Mouse (Mus musculus) forebrain, embryonic 10.5 days (tissue): ENCODE data around the gene Mmp14. TPM values are rescaled to one million over a fixed set of nuclear protein-coding genes. Genes with fewer than 3 reads are reported as not detected.
A peak's percentile ranks its signal among the peaks of the same experiment; 100 is the strongest.

Experiments used
- DNase-seq: peaks from one replicate; pipeline ENCODE4 v3.0.0-alpha.2; 2017; ENCODE audit warnings: low spot score; ENCODE audit errors: extremely low spot score
- H3K27ac ChIP-seq: fragments of 300-500 bp; sonication (generic); 2 replicates; pipeline ENCODE4 v1.5.1; 2016; ENCODE audit warnings: mild to moderate bottlenecking
- H3K27me3 ChIP-seq: fragments of 300-500 bp; sonication (generic); 2 replicates; pipeline ENCODE4 v1.6.1; 2016; ENCODE audit warnings: mild to moderate bottlenecking; ENCODE audit not compliant: poor library complexity, severe bottlenecking
- H3K36me3 ChIP-seq: fragments of 300-500 bp; sonication (generic); replicated peaks from 2 replicates; pipeline ENCODE4 v1.6.1; 2016; ENCODE audit warnings: mild to moderate bottlenecking, moderate library complexity
- H3K4me1 ChIP-seq: fragments of 300-500 bp; sonication (generic); 2 replicates; pipeline ENCODE4 v1.6.1; 2016
- H3K4me3 ChIP-seq: fragments of 300-500 bp; sonication (generic); 2 replicates; pipeline ENCODE4 v1.5.1; 2016; ENCODE audit warnings: mild to moderate bottlenecking, moderate library complexity
- H3K9me3 ChIP-seq: fragments of 300-500 bp; sonication (generic); 2 replicates; pipeline ENCODE4 v1.6.1; 2016; ENCODE audit warnings: mild to moderate bottlenecking, moderate library complexity
- WGBS: fragments of 180-500 bp; shearing (Covaris S2); methylation state at CpG from one replicate; pipeline ENCODE4 v1.1.7; 2016; 5-methylcytosine and 5-hydroxymethylcytosine counted together
- polyA plus RNA-seq: library from polyadenylated mRNA; unstranded; fragments of >200 nt; fragmentation: Nextera tagmentation; extraction: Ambion mirVana; gene quantifications from 2 replicates; pipeline ENCODE4 v1.2.1, GENCODE M21; 2016

The Mmp14 gene
- polyA plus RNA-seq, 1 experiment from 2014 or later = 52.4 TPM

DNA sequence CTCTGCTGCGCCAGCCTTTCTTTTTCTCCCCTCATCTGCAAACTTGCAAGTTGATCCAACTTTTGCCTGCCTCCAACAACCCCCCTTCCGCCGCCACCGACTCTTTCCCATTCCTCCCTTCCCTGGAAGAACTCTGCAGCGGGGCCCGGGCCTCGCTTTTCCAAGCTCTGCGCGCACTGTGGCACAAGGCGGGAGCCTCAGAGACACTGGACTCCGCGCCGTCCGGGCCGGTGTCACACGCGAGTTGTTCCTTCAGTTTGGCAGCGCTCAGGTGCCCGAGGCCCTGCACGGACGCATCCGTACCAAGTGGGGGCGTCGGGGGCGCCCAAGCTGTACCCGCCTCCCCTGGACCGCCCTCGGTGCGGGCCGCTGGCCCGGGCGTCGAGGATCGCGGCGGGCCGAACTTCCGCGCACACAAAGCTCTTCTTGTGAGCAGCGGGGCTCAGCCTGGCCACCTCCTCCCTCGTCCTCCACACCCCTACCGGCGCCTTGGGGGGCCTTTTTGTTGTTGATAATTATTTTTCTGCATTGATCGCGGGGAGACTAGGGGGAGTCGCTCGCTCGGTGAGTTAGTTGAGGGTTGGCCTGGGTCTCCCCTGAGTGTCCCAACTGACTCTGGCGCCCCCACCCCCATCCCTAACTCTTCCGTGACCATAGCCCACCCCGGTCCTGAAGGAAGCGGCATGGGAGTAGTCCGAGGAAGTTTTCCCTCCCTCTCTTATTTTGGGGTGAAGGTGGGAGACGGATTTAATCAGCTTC is 845 bp downstream of the Mmp14 start:
- Histone ChIP-seq H3K27ac (peak overlapping the region; percentile 96), H3K4me3 (peak overlapping the region; percentile 75), H3K9me3 (no peaks in the 10 kb centered on the region), H3K4me1 (peaks cover 62% of the 10 kb centered on the region), H3K36me3 (peaks cover 48% of the 10 kb centered on the region), H3K27me3 (peaks cover 28% of the 10 kb centered on the region)
- 4% methylated on average over 54 of the region's 54 CpGs for WGBS
- DNase-seq = peak; percentile 60

DNA sequence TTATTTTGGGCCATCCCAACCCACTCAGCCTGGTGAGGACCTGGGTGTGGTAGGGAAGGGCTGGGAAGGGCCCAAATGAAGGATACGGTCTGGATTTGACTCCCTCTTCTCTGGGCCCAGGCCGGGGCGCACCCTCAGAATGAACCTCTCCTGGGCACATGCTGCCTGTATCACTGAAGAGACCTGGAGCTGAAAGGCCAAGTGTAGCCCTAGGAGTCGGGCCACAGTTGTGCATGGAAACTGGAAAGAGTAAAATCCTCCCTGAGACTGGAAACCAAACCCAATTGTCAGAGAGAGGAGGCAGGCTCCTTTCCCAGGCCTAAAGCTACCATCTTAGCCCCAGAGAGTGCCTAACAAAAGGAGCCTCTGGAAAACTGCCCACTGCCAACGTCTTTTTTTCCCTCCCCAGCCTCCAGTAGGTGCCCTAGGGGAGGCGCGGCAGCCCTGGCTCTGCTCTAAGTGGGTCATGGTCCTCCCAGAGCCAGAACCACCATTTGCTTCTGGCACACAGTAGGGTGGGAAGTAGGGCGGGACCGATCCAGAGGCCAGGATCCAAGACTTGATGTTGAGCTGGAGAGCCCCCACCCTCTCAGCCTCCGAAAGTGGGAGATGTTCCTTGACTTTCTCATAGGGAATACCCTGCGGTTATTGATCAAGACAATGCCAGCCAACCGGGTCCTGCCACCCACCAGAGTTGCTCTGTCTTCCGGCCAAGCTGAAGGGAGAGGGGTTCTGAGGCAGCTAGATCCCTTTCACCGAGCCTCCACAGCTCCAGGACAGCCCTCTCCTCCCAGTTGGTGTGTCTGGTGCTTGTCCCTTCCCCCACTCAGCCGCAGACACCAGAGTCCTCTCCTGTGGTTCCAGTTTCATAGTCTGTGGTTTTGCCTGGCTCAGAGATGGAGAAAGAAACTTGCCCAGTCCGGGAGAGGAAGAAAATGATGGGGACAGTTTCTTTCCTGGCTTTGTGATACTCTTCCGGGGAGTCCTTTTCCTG is 1.7 kb downstream of the Mmp14 start:
- Histone ChIP-seq H3K4me1 (peaks cover 56% of the 10 kb centered on the region), H3K27me3 (peaks cover 28% of the 10 kb centered on the region), H3K4me3 (peak overlapping the region; percentile 75), H3K27ac (peak overlapping the region; percentile 96), H3K9me3 (no peaks in the 10 kb centered on the region), H3K36me3 (peaks cover 56% of the 10 kb centered on the region)
- no peak for DNase-seq
- WGBS = 43% methylated on average over 17 of the region's 17 CpGs

DNA sequence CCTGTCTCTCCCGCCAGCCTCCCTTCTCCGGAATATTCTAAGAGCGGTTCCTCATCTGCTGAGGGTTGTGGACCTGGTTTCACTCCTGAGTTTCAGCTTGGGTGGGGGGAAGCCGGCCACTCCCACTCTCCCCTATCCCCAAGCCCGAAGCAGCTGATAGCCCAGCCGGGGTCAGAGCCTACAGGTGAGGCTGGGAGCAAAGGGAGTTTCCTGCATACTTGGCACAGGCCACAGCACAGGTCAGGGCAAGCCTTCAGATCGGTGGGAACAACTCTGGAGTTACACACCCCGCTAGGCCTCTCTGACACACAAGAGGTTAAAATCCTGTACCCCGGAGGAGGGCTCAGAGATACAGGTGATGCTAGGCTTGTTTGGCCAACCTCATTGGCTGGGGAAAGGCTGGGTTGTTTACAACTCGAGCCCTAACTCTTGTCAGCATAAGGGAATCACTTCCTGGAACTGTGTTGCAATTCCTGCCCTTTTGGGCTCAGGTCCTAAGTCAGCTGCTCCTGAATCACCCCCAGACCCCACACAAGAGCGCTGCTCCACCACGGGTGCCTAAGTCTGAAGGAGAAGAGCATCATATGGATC is 2.6 kb downstream of the Mmp14 start:
- Histone ChIP-seq H3K27ac (peak overlapping the region; percentile 96), H3K27me3 (peaks cover 28% of the 10 kb centered on the region), H3K4me1 (peaks cover 57% of the 10 kb centered on the region), H3K9me3 (no peaks in the 10 kb centered on the region), H3K4me3 (peak overlapping the region; percentile 75), H3K36me3 (peaks cover 56% of the 10 kb centered on the region)
- no peak for DNase-seq
- WGBS = 68% methylated on average over 12 of the region's 12 CpGs

DNA sequence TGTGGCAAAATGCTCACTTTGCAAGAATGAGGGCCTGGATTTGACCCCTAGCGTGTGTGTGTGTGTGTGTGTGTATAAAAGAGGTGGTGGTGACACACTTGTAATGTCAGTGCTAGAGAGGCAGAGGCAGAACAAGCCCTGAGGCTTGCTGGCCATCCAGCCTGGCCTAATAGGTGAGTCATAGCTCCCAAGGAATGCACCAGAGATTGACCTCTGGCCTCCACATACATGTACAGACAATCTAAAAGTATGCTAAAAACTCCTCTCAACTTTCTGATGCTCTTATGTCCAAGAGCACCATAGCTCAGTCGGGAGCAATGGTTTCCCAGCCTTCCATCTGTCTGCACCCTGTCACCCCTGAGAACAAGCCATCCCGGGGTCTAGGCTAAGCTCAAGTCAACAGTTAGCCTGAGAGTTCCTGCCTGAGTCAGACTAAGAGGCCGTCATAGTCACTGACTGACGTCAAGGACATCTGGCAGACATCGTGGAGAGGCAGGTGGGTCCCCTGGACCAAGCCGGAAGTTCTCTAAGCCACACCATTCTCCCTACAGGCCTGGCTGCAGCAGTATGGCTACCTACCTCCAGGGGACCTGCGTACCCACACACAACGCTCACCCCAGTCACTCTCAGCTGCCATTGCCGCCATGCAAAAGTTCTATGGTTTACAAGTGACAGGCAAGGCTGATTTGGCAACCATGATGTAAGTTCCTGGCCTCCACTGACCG is 3.9 kb downstream of the Mmp14 start:
- Histone ChIP-seq H3K4me3 (no peak overlapping the region), H3K36me3 (peaks cover 61% of the 10 kb centered on the region), H3K27me3 (peaks cover 28% of the 10 kb centered on the region), H3K9me3 (no peaks in the 10 kb centered on the region), H3K4me1 (peaks cover 57% of the 10 kb centered on the region), H3K27ac (0 out of 2 replicates have a peak overlapping the region, but pooled peaks have one; percentile 25)
- WGBS = 89% methylated on average over 11 of the region's 11 CpGs
- DNase-seq = no peak

DNA sequence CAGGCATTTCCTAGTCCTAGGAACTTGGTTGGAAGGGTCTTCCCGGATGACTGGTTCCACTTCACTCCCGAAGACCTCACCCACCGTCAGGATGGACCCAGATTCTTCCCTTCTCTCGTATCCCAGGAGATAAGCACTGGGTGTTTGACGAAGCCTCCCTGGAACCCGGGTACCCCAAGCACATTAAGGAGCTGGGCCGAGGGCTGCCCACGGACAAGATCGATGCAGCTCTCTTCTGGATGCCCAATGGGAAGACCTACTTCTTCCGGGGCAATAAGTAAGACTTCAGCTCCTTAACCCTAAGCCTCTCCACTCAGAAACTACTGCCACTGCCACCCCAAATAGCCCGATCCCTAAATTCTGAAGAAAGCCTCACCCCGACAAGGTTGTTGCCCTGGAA is 7.7 kb downstream of the Mmp14 start:
- no peak for DNase-seq
- no peak overlapping the region for H3K4me3 ChIP-seq
- 0 out of 2 replicates have a peak overlapping the region, but pooled peaks have one; percentile 6 for H3K27ac ChIP-seq
- H3K9me3 ChIP-seq = no peaks in the 10 kb centered on the region
- peaks cover 72% of the 10 kb centered on the region for H3K36me3 ChIP-seq
- 0 out of 2 replicates have a peak, but pooled peaks cover 3% of the 10 kb centered on the region for H3K27me3 ChIP-seq
- peaks cover 47% of the 10 kb centered on the region for H3K4me1 ChIP-seq
- WGBS = 81% methylated on average over 12 of the region's 12 CpGs

DNA sequence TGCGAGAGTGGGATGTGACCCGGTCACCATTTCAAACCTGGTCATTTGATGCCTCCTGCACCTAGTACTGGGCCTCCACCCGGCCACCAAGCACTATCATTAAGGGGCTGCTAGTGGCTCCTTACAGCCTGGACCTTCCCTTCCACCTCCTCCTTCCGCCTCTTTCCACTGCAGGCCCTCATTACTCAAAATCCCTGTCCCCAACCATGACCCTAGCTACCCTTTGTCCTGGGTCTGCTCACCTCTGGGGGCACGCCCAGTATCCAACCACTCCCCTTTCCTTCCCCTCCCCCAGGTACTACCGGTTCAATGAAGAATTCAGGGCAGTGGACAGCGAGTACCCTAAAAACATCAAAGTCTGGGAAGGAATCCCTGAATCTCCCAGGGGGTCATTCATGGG is 8.2 kb downstream of the Mmp14 start:
- 52% methylated on average over 7 of the region's 7 CpGs for WGBS
- peaks cover 47% of the 10 kb centered on the region for H3K4me1 ChIP-seq
- DNase-seq = no peak
- H3K9me3 ChIP-seq = no peaks in the 10 kb centered on the region
- H3K36me3 ChIP-seq = peaks cover 69% of the 10 kb centered on the region
- H3K27me3 ChIP-seq = no peaks in the 10 kb centered on the region
- H3K27ac ChIP-seq = peak overlapping the region; percentile 6; the same call in 1 of the 2 replicates
- H3K4me3 ChIP-seq = no peak overlapping the region

DNA sequence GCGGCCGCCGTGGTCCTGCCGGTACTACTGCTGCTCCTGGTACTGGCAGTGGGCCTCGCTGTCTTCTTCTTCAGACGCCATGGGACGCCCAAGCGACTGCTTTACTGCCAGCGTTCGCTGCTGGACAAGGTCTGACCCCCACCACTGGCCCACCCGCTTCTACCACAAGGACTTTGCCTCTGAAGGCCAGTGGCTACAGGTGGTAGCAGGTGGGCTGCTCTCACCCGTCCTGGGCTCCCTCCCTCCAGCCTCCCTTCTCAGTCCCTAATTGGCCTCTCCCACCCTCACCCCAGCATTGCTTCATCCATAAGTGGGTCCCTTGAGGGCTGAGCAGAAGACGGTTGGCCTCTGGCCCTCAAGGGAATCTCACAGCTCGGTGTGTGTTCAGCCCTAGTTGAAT is 9.1 kb downstream of the Mmp14 start:
- Histone ChIP-seq H3K36me3 (peaks cover 62% of the 10 kb centered on the region), H3K4me3 (no peak overlapping the region), H3K27me3 (no peaks in the 10 kb centered on the region), H3K9me3 (no peaks in the 10 kb centered on the region), H3K4me1 (peaks cover 47% of the 10 kb centered on the region), H3K27ac (0 out of 2 replicates have a peak overlapping the region, but pooled peaks have one; percentile 25)
- WGBS = 93% methylated on average over 14 of the region's 14 CpGs
- no peak for DNase-seq

DNA sequence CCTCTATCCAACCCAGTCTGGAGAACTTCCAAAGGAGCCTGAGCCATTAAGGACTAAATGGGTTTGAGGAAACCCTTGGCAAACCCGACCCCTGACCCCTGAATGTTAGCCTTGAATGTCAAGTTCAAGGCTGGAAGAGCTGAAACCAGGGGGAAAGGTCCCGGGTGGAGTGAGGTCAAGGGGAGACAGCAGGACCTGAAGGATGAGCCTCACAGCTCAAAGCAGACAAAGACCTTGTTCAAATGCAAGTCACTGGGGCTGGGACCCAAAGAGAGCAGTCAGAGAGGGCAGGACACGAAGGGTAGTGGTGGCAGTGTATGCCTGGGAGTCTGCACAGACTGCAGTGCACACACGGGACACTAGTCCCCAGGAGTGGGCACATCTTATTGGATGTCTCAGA is 10.0 kb downstream of the Mmp14 start:
- H3K36me3 ChIP-seq = peaks cover 54% of the 10 kb centered on the region
- DNase-seq = no peak
- H3K9me3 ChIP-seq = no peaks in the 10 kb centered on the region
- peaks cover 47% of the 10 kb centered on the region for H3K4me1 ChIP-seq
- 74% methylated on average over 4 of the region's 4 CpGs for WGBS
- no peak overlapping the region for H3K4me3 ChIP-seq
- H3K27me3 ChIP-seq = no peaks in the 10 kb centered on the region
- H3K27ac ChIP-seq = no peak overlapping the region

DNA sequence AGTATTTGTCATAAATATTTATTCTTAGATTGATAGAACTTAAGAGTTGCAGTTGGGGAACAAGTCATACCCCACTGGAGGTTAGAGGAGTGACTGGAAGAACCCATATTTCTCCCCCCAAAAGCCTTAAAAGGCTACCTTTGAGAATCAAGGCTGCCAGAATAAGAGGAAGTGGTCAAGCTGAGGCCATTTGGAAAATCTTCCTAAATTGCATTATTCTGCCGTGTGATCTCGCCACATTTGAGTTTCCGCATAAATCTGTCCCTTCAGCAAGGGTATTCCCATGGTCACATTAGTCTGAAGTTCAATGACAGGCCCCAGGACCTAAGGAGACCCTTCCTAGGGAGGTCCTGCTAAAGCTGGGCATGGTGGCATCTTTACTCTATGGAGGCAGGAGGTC is 11.1 kb downstream of the Mmp14 start:
- DNase-seq = no peak
- Histone ChIP-seq H3K9me3 (no peaks in the 10 kb centered on the region), H3K27ac (no peak overlapping the region), H3K36me3 (peaks cover 42% of the 10 kb centered on the region), H3K4me1 (peaks cover 47% of the 10 kb centered on the region), H3K4me3 (no peak overlapping the region), H3K27me3 (no peaks in the 10 kb centered on the region)
- 90% methylated on average over 3 of the region's 3 CpGs for WGBS

DNA sequence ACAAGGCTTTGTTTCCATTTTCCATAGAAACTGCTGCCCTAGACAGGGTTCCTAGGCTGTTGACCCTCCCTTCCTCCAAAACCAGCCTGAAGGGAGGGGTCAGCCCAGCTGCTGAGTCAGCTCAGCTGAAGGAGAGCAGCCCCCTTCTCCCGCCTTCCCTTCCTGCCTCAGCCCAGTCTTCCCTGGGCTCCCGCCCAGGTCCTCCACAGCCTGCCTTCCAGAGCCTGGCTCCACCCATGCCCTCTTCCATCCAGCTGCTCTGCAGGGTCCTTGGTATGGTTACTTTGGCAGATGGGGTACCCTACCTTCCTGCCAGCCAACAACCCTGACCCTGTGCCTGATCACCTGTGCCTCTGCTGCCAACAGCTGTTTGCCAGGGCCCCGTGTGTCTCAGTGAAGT is 11.8 kb downstream of the Mmp14 start:
- no peak for DNase-seq
- Histone ChIP-seq H3K27me3 (no peaks in the 10 kb centered on the region), H3K4me3 (no peak overlapping the region), H3K4me1 (peaks cover 47% of the 10 kb centered on the region), H3K9me3 (no peaks in the 10 kb centered on the region), H3K36me3 (peaks cover 36% of the 10 kb centered on the region), H3K27ac (peak overlapping the region; percentile 51)
- 39% methylated on average over 3 of the region's 3 CpGs for WGBS

DNA sequence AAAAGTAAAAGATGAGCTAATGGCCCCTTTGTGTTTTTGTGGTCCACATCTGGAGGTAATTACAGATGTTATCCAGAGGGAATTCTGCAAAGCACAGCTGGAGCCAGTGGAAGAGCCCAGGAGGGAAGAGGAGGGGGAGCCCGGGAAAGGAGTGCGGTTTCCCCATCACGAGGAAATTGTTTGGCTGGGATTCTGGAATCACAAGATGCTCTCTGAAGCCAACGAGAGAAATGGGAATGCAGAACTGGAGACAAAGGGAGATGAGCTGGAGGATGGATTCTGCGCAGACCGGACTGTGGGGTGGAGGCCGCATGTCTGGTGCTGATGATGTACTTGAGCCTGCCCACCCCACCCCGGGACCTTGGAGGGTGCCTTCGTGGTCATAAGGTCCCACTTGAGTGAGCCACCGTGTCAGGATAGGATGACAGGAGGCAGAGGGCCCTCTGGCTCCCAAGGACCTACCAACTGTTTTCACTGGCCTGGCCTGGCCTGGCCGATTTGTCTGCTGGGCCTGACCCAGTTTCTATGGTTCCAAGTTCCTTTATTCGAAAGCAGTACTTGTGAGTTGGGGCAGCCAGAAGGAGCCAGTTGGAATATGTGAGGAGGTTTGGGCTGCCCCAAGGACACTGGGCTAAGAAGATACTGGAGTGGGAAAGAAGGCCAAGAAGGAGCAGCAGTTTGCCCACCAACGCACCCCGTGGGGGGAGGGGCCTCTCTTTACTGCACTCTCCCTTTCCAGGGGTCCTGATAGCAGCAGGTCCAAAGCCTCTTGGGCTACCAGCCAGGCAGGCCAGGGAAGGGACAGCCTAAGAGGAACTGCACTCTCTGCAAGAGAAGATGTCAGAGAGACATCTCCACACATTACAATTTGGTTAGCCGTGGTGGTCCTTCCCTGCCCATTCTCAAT is 12.6 kb downstream of the Mmp14 start:
- peaks cover 46% of the 10 kb centered on the region for H3K4me1 ChIP-seq
- DNase-seq = no peak
- 61% methylated on average over 15 of the region's 15 CpGs for WGBS
- no peaks in the 10 kb centered on the region for H3K27me3 ChIP-seq
- peak overlapping the region; percentile 45 for H3K27ac ChIP-seq
- no peak overlapping the region for H3K4me3 ChIP-seq
- H3K9me3 ChIP-seq = no peaks in the 10 kb centered on the region
- peaks cover 28% of the 10 kb centered on the region for H3K36me3 ChIP-seq
